Mouse (Mus musculus) CH12.LX (cell line): ENCODE results near the gene Slc1a4.

Experiments
- CTCF ChIP-seq, 2 experiments: IDR thresholded peaks in 1 of 2; conservative IDR thresholded peaks in 1 of 2; 2 replicates each; pipeline ENCODE4 v1.5.1; 2011 to 2012; ENCODE audit warnings: low read depth in 2 of 2, low read length in 2 of 2, improper control_type of control experiment in 1 of 2, inconsistent platforms in 1 of 2, mild to moderate bottlenecking in 1 of 2, moderate library complexity in 1 of 2
- EP300 ChIP-seq: IDR thresholded peaks from 2 replicates; pipeline ENCODE4 v1.6.1; 2011; ENCODE audit warnings: low read length, improper control_type of control experiment
- HCFC1 ChIP-seq: IDR thresholded peaks from 2 replicates; pipeline ENCODE4 v1.6.1; 2012; ENCODE audit warnings: low read depth, mild to moderate bottlenecking, inconsistent platforms, low read length, improper control_type of control experiment
- KAT2A ChIP-seq: IDR thresholded peaks from 2 replicates; pipeline ENCODE4 v1.6.1; 2012; ENCODE audit warnings: low read length, improper control_type of control experiment, inconsistent platforms; ENCODE audit not compliant: insufficient replicate concordance
- MAZ ChIP-seq: IDR thresholded peaks from 2 replicates; pipeline ENCODE4 v1.6.1; 2012; ENCODE audit warnings: low read depth, mild to moderate bottlenecking, inconsistent platforms, low read length, improper control_type of control experiment, moderate library complexity
- MEF2A ChIP-seq: IDR thresholded peaks from 2 replicates; pipeline ENCODE4 v1.6.1; 2014; ENCODE audit warnings: low read depth, mild to moderate bottlenecking, inconsistent platforms, low read length, improper control_type of control experiment, borderline replicate concordance
- NELFE ChIP-seq: IDR thresholded peaks from 2 replicates; pipeline ENCODE4 v1.6.1; 2011; ENCODE audit warnings: low read depth, low read length, improper control_type of control experiment
- NRF1 ChIP-seq: IDR thresholded peaks from 2 replicates; pipeline ENCODE4 v1.6.1; 2014; ENCODE audit warnings: low read depth, mild to moderate bottlenecking, inconsistent platforms, low read length, improper control_type of control experiment, moderate library complexity
- POLR2A ChIP-seq: IDR thresholded peaks from 2 replicates; pipeline ENCODE4 v1.6.1; 2011; ENCODE audit warnings: low read depth, mild to moderate bottlenecking, improper control_type of control experiment, low read length
- POLR2AphosphoS2 ChIP-seq: IDR thresholded peaks from 2 replicates; pipeline ENCODE4 v1.6.1; 2011; ENCODE audit warnings: low read depth, low read length, improper control_type of control experiment
- RAD21 ChIP-seq: IDR thresholded peaks from 2 replicates; pipeline ENCODE4 v1.6.1; 2011; ENCODE audit warnings: low read depth, mild to moderate bottlenecking, low read length, improper control_type of control experiment, moderate library complexity
- UBTF ChIP-seq: IDR thresholded peaks from 2 replicates; pipeline ENCODE4 v1.6.1; 2012; ENCODE audit warnings: low read depth, mild to moderate bottlenecking, inconsistent platforms, low read length, improper control_type of control experiment, moderate library complexity
- ZC3H11A ChIP-seq: IDR thresholded peaks from 2 replicates; pipeline ENCODE4 v1.6.1; 2012; ENCODE audit warnings: low read depth, mild to moderate bottlenecking, inconsistent platforms, low read length, improper control_type of control experiment
- ZNF384 ChIP-seq: IDR thresholded peaks from 2 replicates; pipeline ENCODE4 v1.6.1; 2012; ENCODE audit warnings: low read depth, low read length, improper control_type of control experiment, inconsistent platforms

GRCm38 (mm10) chr11:20320661-20321060 is 11.9 kb downstream of the Slc1a4 start:
- TF ChIP-seq ZNF384 (no peak), CTCF (conservative IDR thresholded peaks at IDR 0.05 in 1 of 2, IDR thresholded peaks at IDR 0.05 in 1 of 2; ENCODE audit: low read depth in 2 of 2, low read length in 2 of 2) (no peak), ZC3H11A (no peak), POLR2AphosphoS2 (no peak), NELFE (no peak), MEF2A (no peak), POLR2A (no peak), RAD21 (no peak), NRF1 (no peak), KAT2A (no peak), MAZ (no peak), HCFC1 (no peak), EP300 (no peak), UBTF (no peak)
